Mouse (Mus musculus) right cerebral cortex, adult 18-20 months (tissue): Measurements from ENCODE around the gene Efna5.
A peak's percentile ranks its signal among the peaks of the same experiment; 100 is the strongest.

ENCODE experiments used
- DNase-seq: peaks from one replicate; pipeline ENCODE4 v3.0.0; 2022; ENCODE audit warnings: mixed read lengths

Gene Efna5

GRCm38 (mm10) chr17:62881176-62881790 lies at the start of gene Efna5:
Efna5 (minus strand) TSS chr17:62881317.
- peak; percentile 63 for DNase-seq

GRCm38 (mm10) chr17:62915304-62915703 lies 34.2 kb upstream of the Efna5 start:
- DNase-seq, result no peak

- no peak for DNase-seq
These were observed 24.8 kb upstream of the Efna5 start for GRCm38 (mm10) chr17:62905692-62906445.

GRCm38 (mm10) chr17:62899066-62899465 lies 17.9 kb upstream of the Efna5 start:
- DNase-seq, result no peak

GRCm38 (mm10) chr17:62889991-62890390 lies 8.9 kb upstream of the Efna5 start:
- peak; percentile 43 for DNase-seq

GRCm38 (mm10) chr17:62884129-62884506 lies 3.0 kb upstream of the Efna5 start:
- peak; percentile 84 for DNase-seq

- DNase-seq, result peak; percentile 31
These were observed 2.5 kb upstream of the Efna5 start for GRCm38 (mm10) chr17:62883476-62884128.

GRCm38 (mm10) chr17:62882726-62883475 lies 1.8 kb upstream of the Efna5 start:
- DNase-seq, result peak; percentile 85

GRCm38 (mm10) chr17:62881791-62882725 lies 941 bp upstream of the Efna5 start:
- peak; percentile 48 for DNase-seq

GRCm38 (mm10) chr17:62880311-62881175 lies 574 bp downstream of the Efna5 start:
- peak; percentile 61 for DNase-seq

GRCm38 (mm10) chr17:62879526-62880310 lies 1.4 kb downstream of the Efna5 start:
- peak; percentile 42 for DNase-seq

GRCm38 (mm10) chr17:62875727-62876126 lies 5.4 kb downstream of the Efna5 start:
- no peak for DNase-seq

GRCm38 (mm10) chr17:62871928-62872327 lies 9.2 kb downstream of the Efna5 start:
- DNase-seq, result no peak

- DNase-seq, result no peak
These were observed 9.9 kb downstream of the Efna5 start for GRCm38 (mm10) chr17:62871191-62871590.

- no peak for DNase-seq
These were observed 10.7 kb downstream of the Efna5 start for GRCm38 (mm10) chr17:62870446-62870845.

- DNase-seq, result no peak
These were observed 16.2 kb downstream of the Efna5 start for GRCm38 (mm10) chr17:62864966-62865365.

- DNase-seq, result no peak
These were observed 18.1 kb downstream of the Efna5 start for GRCm38 (mm10) chr17:62863004-62863403.

GRCm38 (mm10) chr17:62862298-62862999 lies 18.7 kb downstream of the Efna5 start:
- no peak for DNase-seq

GRCm38 (mm10) chr17:62857275-62857674 lies 23.8 kb downstream of the Efna5 start:
- no peak for DNase-seq
